Mouse (Mus musculus) activated CD4-positive, CD25-positive, alpha-beta regulatory T cell, adult 9 weeks (primary cell): Measurements from ENCODE around the gene Vmn1r38. TPM values are rescaled to one million over a fixed set of nuclear protein-coding genes. Genes with fewer than 3 reads are reported as not detected.

Source experiments
- polyA plus RNA-seq: library from polyadenylated mRNA; unstranded; fragments of 100-300 nt; shearing (Covaris generic); gene quantifications from one replicate; pipeline ENCODE4 v1.2.1, GENCODE M21; 2017

Gene Vmn1r38
- polyA plus RNA-seq = 0.07 TPM

GRCm38 (mm10) chr6:66782527-66782926 is at the start of gene Vmn1r38:
Gene Vmn1r38 (minus strand): TSS chr6:66782627.

GRCm38 (mm10) chr6:66810509-66810908 is 28.1 kb upstream of the Vmn1r38 start, which contains the start of gene Vmn1r39:
Gene Vmn1r39 (minus strand): TSS chr6:66810609.

GRCm38 (mm10) chr6:66729082-66729481 is 53.3 kb downstream of the Vmn1r38 start, which contains the start of gene Vmn1r37:
Gene Vmn1r37 (plus strand): TSS chr6:66729382.

Other genes starting within 250 kb of the Vmn1r38 start
- 24.8 TPM for gene Mad2l1, start 247.2 kb downstream of the Vmn1r38 start, polyA plus RNA-seq
- gene Vmn1r32, start 222.5 kb downstream of the Vmn1r38 start, polyA plus RNA-seq = not detected
- gene Vmn1r33, start 164.3 kb downstream of the Vmn1r38 start, polyA plus RNA-seq = not detected
- gene Vmn1r34, start 138.7 kb downstream of the Vmn1r38 start, polyA plus RNA-seq = not detected
- not detected for gene Vmn1r35, start 96.7 kb downstream of the Vmn1r38 start, polyA plus RNA-seq
- not detected for gene Vmn1r36, start 63.5 kb downstream of the Vmn1r38 start, polyA plus RNA-seq
- gene Vmn1r37, start 53.2 kb downstream of the Vmn1r38 start, polyA plus RNA-seq = not detected
- gene Vmn1r39, start 28.0 kb upstream of the Vmn1r38 start, polyA plus RNA-seq = not detected
- gene Gng12, start 113.8 kb upstream of the Vmn1r38 start, polyA plus RNA-seq = 45.9 TPM